Mouse (Mus musculus): Measurements from ENCODE around the gene Pde4b. TPM values are rescaled to one million over a fixed set of nuclear protein-coding genes. Genes with fewer than 3 reads are reported as not detected.

Pde4b gene
- polyA plus RNA-seq, 1 experiment from 2014 or later: 25.7 TPM

GRCm38 (mm10) chr4:102605231-102605630, 517.9 kb downstream of the Pde4b start:
- no peak for DNase-seq
- H3K36me3 ChIP-seq (ENCODE audit: insufficient read depth): peaks cover 30% of the 10 kb centered on the region
- no peak overlapping the region for H3K4me3 ChIP-seq (ENCODE audit: low read depth, low read length)
- TF ChIP-seq CTCF (IDR thresholded peaks at IDR 0.05; ENCODE audit: low read depth): no peak
- H3K4me2 ChIP-seq: no peak overlapping the region
- H3K4me1 ChIP-seq (ENCODE audit: insufficient read depth): no peaks in the 10 kb centered on the region
- H3K27me3 ChIP-seq (ENCODE audit: insufficient read depth, low read length): no peaks in the 10 kb centered on the region
- H3K9ac ChIP-seq: no peak overlapping the region
- no peak for ATAC-seq (ENCODE audit: insufficient read depth)
- H3K27ac ChIP-seq (ENCODE audit: low read depth): no peak overlapping the region
- H3K9me3 ChIP-seq (ENCODE audit: low read depth, low read length): no peaks in the 10 kb centered on the region
- 91% methylated on average over 8 of the region's 8 CpGs for WGBS

DNA sequence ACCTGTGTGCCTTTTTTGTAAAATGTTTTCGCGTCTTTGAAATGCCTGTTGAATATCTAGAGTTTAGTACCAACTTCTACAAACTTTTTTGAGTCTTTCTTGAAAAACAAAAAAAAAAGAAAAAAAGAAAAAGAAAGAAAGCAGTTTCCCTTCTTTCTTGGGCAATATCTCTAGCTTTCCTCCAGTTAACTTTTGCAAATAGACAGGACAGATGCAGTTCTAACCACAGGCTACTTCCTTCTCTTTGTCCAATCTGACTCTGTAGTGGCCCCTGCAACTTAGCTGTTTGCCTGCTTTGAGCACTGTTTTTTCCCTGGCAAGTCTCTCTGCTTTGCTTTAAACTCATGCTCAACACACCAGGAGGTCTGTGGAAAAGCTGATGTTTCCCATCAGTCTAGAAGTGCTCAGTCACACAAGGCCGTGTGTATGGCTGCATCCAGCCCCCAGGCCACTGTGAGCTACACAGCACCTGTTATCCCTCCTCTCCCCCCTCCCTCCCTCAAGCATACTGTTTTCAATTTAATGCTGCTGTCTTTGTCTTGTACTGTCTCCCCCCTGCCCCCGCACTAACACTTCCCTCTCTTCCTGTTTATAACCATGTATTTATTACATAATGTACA, 518.5 kb downstream of the Pde4b start:
- no peak overlapping the region for H3K4me3 ChIP-seq (ENCODE audit: low read depth, low read length)
- DNase-seq: no peak
- no peak overlapping the region for H3K27ac ChIP-seq (ENCODE audit: low read depth)
- peaks cover 30% of the 10 kb centered on the region for H3K36me3 ChIP-seq (ENCODE audit: insufficient read depth)
- H3K9me3 ChIP-seq (ENCODE audit: low read depth, low read length): no peaks in the 10 kb centered on the region
- H3K27me3 ChIP-seq (ENCODE audit: insufficient read depth, low read length): no peaks in the 10 kb centered on the region
- no peak overlapping the region for H3K9ac ChIP-seq
- no peaks in the 10 kb centered on the region for H3K4me1 ChIP-seq (ENCODE audit: insufficient read depth)
- no peak overlapping the region for H3K4me2 ChIP-seq
- ATAC-seq (ENCODE audit: insufficient read depth): no peak
- 78% methylated on average over 4 of the region's 4 CpGs for WGBS
- no peak for TF ChIP-seq CTCF (IDR thresholded peaks at IDR 0.05; ENCODE audit: low read depth)

DNA sequence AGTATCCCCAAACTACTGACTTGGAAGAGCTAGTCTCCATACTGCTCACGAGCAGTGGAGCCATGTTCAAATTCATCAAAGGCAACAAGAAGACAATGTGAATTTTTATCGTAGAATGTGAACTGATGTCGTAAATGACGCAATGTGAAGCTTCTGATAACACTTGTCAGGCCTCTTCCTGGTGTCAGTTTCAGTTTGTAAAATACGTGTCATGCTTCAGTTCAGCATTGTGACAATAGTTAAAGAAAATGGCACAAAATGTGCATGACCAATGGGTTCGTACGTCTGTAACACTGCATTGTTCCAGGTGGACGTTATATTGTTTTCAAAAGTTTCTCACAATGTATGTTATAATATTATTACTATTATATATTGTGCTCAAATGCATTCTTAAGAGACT, 519.5 kb downstream of the Pde4b start:
- Histone ChIP-seq H3K4me2 (no peak overlapping the region), H3K4me1 (ENCODE audit: insufficient read depth) (no peaks in the 10 kb centered on the region), H3K27ac (ENCODE audit: low read depth) (no peak overlapping the region), H3K27me3 (ENCODE audit: insufficient read depth, low read length) (no peaks in the 10 kb centered on the region), H3K4me3 (ENCODE audit: low read depth, low read length) (no peak overlapping the region), H3K9me3 (ENCODE audit: low read depth, low read length) (no peaks in the 10 kb centered on the region), H3K36me3 (ENCODE audit: insufficient read depth) (peaks cover 27% of the 10 kb centered on the region), H3K9ac (no peak overlapping the region)
- ATAC-seq (ENCODE audit: insufficient read depth): no peak
- no peak for TF ChIP-seq CTCF (IDR thresholded peaks at IDR 0.05; ENCODE audit: low read depth)
- 83% methylated on average over 8 of the region's 8 CpGs for WGBS
- no peak for DNase-seq

DNA sequence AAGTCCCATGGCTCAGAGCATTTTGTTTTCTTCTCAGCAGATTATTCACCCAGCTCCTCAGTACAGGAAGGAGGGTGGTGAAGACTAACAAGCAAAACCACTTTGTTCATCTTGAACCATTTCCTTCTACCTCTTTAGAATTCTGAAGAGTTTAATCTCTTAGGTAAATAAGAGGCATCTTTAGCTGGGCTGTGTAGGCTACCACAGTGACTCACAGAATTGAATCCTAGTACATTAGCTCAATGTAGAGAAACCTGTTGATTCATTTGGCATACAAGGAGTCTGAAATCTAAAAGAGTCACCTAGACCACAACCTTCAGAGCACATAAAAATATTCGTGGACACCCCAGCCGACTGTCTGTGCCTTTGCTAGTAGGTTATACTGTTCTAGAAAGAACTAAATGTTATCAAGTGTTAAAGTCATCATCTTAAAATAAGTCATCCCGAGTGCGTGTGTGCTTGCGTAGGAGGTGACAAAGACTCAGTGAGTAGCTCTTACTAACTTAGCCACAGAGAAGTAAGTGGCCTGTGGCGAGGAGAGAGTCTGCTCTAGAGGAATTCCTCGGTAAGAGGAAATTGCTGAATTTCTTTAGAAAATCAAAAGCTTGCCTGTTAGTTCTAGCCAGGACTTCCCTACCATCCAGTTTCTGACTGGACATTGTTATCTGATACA, 520.5 kb downstream of the Pde4b start:
- Histone ChIP-seq H3K36me3 (ENCODE audit: insufficient read depth) (peaks cover 22% of the 10 kb centered on the region), H3K9ac (no peak overlapping the region), H3K27me3 (ENCODE audit: insufficient read depth, low read length) (no peaks in the 10 kb centered on the region), H3K4me2 (no peak overlapping the region), H3K9me3 (ENCODE audit: low read depth, low read length) (no peaks in the 10 kb centered on the region), H3K27ac (ENCODE audit: low read depth) (no peak overlapping the region), H3K4me3 (ENCODE audit: low read depth, low read length) (no peak overlapping the region), H3K4me1 (ENCODE audit: insufficient read depth) (no peaks in the 10 kb centered on the region)
- ATAC-seq (ENCODE audit: insufficient read depth): no peak
- WGBS: 81% methylated on average over 7 of the region's 7 CpGs
- TF ChIP-seq CTCF (IDR thresholded peaks at IDR 0.05; ENCODE audit: low read depth): no peak
- no peak for DNase-seq

DNA sequence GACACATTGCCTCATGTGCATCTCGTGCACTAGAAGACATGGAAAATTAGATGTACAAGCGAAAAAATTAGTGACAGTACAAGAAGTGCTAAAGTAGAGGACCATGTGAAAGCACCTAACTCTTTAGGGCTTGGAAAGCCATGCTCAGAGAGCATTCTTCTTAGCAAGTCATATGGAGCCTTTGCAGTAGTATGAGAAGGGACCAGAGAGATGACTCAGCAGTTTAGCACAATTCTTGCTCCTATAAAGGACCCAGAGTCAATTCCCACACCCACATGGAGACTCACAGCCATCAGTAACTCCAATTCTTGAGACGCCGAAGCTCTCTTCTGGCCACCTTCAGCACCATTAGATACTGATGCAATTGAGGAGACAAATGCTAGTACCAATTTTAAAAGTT, 525.3 kb downstream of the Pde4b start:
- ATAC-seq (ENCODE audit: insufficient read depth): no peak
- Histone ChIP-seq H3K4me1 (ENCODE audit: insufficient read depth) (no peaks in the 10 kb centered on the region), H3K4me2 (no peak overlapping the region), H3K9ac (no peak overlapping the region), H3K27me3 (ENCODE audit: insufficient read depth, low read length) (no peaks in the 10 kb centered on the region), H3K36me3 (ENCODE audit: insufficient read depth) (no peaks in the 10 kb centered on the region), H3K27ac (ENCODE audit: low read depth) (no peak overlapping the region), H3K4me3 (ENCODE audit: low read depth, low read length) (no peak overlapping the region), H3K9me3 (ENCODE audit: low read depth, low read length) (no peaks in the 10 kb centered on the region)
- 84% methylated on average over 4 of the region's 4 CpGs for WGBS
- DNase-seq: no peak
- TF ChIP-seq CTCF (IDR thresholded peaks at IDR 0.05; ENCODE audit: low read depth): no peak

DNA sequence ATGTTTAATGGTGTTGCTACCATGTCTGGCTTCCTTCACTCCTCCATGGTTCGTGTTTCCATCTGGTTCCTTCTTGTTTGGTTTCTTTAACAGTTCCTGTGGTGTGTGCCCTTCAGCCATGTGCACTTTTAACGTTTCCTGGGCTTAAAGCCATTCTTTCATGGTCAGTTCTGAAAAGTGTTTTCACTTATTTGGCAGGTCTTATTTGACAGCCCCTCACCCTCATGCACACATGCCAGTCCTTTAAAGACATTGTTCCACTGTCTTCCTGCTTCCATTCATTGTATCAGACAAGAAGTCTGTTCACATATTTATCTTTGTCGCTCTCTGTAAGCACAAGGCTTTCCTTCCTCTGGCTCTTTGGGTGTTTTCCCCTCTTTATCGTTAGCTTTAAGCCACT, 530.4 kb downstream of the Pde4b start:
- H3K4me2 ChIP-seq: no peak overlapping the region
- ATAC-seq (ENCODE audit: insufficient read depth) (no peak), DNase-seq (peak; percentile 36)
- H3K9ac ChIP-seq: no peak overlapping the region
- H3K9me3 ChIP-seq (ENCODE audit: low read depth, low read length): no peaks in the 10 kb centered on the region
- H3K4me1 ChIP-seq (ENCODE audit: insufficient read depth): no peaks in the 10 kb centered on the region
- WGBS: 47% methylated on average over 4 of the region's 4 CpGs
- no peaks in the 10 kb centered on the region for H3K27me3 ChIP-seq (ENCODE audit: insufficient read depth, low read length)
- H3K4me3 ChIP-seq (ENCODE audit: low read depth, low read length): no peak overlapping the region
- H3K27ac ChIP-seq (ENCODE audit: low read depth): no peak overlapping the region
- no peak for TF ChIP-seq CTCF (IDR thresholded peaks at IDR 0.05; ENCODE audit: low read depth)
- H3K36me3 ChIP-seq (ENCODE audit: insufficient read depth): no peaks in the 10 kb centered on the region

DNA sequence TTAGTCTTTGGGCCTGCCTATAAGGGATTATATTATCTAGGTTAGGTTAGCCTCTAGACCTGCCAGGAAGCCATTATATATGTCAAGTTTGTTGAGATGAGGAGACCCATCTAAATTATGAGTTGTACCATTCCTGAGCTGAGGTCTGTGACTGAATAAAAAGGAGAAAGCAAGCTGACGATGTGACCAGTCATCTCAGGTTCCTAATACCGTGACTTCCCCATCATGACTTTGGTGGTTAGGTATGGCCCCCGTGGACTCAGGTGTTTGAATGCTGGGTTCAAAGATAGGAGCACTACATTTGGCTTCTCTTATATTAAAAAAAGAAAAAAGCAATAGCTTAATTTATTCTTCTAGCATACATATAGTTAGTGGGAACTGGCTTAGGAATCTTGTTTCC, 531.3 kb downstream of the Pde4b start:
- H3K4me2 ChIP-seq: no peak overlapping the region
- no peaks in the 10 kb centered on the region for H3K36me3 ChIP-seq (ENCODE audit: insufficient read depth)
- 87% methylated on average over 3 of the region's 3 CpGs for WGBS
- no peaks in the 10 kb centered on the region for H3K9me3 ChIP-seq (ENCODE audit: low read depth, low read length)
- no peak overlapping the region for H3K4me3 ChIP-seq (ENCODE audit: low read depth, low read length)
- DNase-seq: no peak
- no peak for ATAC-seq (ENCODE audit: insufficient read depth)
- no peak overlapping the region for H3K9ac ChIP-seq
- H3K4me1 ChIP-seq (ENCODE audit: insufficient read depth): no peaks in the 10 kb centered on the region
- no peak overlapping the region for H3K27ac ChIP-seq (ENCODE audit: low read depth)
- no peaks in the 10 kb centered on the region for H3K27me3 ChIP-seq (ENCODE audit: insufficient read depth, low read length)
- TF ChIP-seq CTCF (IDR thresholded peaks at IDR 0.05; ENCODE audit: low read depth): no peak

Measured in lung, embryonic 14.5 days (tissue).